Mouse (Mus musculus) right cerebral cortex, adult 18-20 months (tissue): ENCODE results near the gene Nt5c.
"Not testable (repeated sequence)": the region's sequence is repeated elsewhere in the genome, so short reads cannot be mapped to it uniquely, and the experiment has no call there.

Experiments used
- DNase-seq: peaks from one replicate; pipeline ENCODE4 v3.0.0; 2022; ENCODE audit warnings: mixed read lengths

Nt5c gene

DNA sequence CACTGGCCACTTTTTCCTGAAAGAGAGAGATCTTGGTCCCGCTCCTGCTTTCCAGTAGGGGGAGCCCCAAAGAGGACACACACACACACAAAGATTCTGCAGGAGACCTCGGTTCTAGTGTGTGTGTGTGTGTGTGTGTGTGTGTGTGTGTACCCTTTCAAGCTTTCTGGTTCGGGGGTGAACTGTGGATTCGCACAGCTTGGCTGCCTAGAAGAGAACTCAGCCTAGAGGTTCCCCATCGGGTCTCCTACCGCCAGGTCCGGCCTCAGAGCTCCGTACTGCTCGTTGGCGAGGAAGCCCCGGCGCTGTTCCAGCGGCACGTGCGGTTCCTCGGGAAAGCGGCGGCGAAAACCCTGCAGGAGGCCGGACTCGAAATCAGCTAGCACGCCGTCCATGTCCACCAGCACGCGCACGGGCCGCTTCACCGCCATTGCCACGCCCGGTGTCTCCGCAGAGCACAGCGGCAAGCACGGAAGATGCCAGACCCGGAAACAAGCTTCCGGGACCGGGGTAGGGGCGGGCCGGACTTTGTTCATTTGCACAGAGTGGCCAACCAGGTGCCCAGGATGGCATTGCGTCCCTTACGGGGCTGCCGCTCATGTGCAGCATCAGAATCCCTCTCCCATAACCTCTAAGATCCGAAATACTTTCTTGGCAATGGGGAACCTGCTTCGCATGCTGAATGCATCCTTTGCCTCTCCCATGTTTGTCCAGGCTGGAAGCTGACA is at the start of gene Nt5c:
Gene Nt5c (minus strand): TSS at position 507 of the 728 bp plus-strand sequence.
- peak; percentile 87 for DNase-seq

DNA sequence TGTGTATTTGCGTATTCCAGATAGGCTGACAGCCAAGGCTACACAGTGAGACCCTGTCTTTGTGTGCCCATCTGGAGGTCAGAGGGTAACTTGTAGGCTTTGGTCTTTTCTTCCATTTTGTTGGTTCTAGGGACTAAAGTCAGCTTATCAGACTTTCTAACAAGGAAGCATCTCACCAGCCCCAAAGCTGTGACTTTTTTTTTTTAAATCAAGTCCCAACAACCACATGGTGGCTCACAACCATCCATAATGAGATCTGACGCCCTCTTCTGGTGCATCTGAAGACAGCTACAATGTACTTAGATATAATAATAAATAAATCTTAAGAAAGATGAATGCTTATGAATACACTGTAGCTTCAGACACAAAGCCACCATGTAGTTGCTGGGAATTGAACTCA is 46.4 kb upstream of the Nt5c start:
- no peak for DNase-seq

DNA sequence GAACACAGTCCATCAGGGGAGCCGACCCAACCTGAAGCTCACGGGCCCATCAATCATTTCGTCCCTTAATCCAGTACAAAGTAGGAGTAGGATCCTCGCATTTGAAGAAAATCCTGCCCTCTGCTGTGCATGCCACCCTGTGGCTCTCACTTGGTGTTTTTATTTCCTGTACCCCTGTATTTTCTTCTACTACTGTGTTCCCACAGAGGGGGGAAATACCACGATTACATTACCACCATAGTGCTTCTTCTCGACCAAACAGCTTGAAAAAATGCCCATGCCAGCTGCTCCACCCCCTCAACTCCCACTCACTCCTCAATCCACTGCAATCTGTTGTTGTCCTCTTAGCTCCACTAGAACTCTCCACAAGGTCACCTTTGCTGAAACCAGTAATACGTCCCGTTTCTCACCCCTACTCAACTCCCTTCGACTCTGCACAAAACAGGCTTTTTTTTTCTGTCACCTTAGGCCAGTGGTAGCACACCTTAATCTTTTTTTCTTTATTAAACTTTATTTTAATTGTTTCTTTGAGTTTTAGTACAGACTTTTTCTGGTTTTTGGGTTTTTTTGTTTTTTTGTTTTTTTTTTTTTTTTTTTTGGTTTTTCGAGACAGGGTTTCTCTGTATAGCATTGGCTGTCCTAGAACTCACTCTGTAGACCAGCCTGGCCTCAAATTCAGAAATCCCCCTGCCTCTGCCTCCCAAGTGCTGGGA is 45.4 kb upstream of the Nt5c start:
- DNase-seq, result peak; percentile 48

DNA sequence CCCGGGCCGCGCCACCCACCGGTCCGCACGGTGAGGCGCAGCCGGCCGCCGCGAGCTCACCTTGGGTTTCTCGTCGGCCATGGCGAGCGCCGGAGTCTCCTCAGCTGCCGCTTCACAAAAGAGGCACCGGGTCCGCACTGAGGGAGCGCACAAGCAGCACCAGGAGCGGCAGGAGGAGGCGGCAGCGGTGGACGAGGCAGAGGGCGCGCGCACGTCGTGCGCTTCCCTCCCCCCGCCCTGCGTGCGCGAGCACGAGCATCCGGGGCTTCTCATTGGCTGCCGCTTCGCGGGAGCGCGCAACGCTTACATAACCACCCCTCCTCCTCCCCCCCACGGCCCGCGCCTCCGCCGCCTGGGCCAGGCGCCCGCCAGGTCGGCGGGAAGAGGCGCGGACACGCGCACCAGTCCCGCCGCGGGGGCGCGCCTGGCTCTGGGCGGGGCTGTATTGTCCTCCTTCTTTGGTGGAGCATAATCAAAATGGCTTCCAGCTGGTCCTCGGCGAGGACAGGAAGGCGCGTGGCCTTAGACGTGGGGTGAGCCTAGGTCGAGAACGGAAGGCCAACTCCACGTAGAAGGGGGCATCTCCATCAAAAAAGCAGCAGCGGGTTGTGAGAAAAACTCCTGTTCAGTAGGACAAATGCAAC is 44.5 kb upstream of the Nt5c start, which contains the start of gene Sumo2:
Gene Sumo2 (minus strand): TSS at position 239 of the 644 bp plus-strand sequence.
- peak; percentile 97 for DNase-seq

DNA sequence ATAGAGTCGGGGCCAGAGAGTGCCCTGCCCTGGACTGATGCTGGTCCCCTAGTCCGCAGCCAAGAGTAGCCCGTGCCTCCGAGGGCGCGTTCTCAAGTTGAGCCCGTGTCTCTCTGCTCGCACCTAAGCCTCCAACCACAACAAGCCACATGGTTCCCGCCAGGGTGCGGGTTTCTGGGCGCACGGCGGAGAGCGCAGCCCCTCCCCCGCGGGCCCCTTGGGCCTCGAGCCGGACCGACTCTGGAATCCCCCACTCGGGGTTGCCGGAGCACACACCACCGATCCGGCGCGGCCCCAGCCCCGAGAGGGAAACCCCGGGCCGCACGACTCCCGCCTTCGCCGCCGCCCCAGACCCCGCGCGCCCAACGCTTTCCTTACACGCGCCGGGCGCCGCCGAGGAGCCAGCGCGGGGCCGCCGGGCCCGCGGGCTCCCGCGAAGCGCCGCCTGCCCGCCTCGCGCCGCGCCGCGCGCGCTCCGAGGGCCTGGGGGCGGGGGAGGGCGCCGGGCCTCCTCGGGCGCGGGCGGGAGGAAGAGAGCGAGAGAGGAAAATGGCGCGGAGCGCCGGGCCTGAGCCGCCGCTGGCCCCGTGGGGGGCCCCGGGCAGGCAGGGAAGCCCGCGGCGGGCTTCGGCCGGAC is 43.9 kb upstream of the Nt5c start:
- DNase-seq, result peak; percentile 63

DNA sequence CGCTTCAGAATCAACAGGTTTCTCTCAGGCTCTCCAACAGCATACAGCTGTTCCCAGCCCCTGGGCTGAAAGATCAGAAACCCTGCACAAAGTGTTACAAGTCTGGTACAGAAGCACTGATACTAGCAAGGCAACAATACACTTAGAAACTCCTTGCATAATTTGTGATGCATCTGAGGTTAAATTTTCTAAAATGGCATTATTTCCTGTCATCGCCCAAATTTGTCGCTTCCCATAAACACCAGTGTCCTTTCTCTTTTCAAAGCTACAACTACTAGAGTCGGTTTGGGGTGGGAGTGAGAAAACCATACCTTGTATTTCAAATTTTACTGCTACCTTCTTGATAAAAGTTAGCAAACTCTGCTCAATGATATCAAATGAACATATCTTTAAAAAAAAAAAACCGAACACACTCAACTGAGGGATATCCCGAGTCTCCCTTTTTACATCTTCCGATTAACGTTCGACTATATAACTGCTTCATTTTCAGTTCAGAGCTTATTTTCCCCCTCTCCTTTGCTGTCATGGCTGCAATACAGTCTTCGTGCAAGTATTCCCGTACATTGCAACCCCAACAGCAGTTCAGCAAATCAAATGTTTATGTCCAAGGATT is 43.2 kb upstream of the Nt5c start:
- DNase-seq, result no peak

DNA sequence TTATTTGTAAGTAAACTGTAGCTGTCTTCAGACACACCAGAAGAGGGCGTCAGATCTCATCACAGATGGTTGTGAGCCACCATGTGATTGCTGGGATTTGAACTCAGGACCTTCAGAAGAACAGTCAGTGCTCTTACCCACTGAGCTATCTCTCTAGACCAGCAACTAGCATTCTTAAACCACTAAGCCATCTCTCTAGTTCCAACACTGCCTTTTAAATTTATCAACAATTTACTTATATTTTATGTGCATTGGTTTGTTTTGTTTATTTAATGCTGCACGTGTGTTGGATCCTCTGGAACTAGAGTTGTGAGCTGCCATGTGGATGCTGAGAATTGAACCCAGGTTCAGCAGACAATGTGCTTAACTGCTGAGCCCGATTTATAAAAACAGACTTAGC is 34.8 kb upstream of the Nt5c start:
- not testable (repeated sequence) for DNase-seq

DNA sequence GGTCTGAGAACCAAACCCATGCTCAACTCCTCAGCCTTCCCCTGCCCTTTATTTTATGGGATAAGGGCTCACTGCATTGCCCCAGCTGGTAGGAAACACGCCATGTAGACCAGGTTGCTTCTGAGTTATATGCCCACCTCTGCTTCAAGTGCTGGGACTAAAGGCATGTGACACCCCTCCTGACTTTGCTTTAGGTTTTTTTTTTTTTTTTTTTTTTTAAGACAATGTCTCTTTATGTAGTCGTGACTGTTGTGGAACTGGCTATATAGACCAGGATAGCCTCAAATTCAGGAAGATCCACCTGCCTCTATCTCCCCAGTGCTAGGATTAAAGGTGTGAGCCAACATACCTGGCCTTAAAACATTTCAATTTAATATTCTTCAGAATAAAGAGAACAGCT is 31.0 kb upstream of the Nt5c start:
- no peak for DNase-seq

DNA sequence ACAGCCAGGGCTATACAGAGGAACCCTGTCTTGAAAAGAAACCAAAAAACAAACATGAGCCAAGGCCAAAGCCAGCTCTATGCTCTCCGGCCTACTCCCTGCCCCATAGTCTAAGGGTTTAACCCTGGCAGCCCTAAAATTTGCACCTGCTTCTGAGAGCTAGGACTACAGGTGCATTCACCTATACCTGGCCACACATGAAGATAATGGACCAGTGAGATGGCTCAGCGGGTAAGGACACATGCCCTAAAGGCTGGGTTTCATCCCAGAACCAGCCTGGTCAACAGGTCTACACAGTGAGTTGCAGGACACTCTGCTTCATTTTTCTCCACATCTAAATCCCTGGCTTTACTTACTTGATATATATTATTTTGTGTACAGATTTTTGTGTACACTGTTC is 30.6 kb upstream of the Nt5c start:
- DNase-seq, result no peak

DNA sequence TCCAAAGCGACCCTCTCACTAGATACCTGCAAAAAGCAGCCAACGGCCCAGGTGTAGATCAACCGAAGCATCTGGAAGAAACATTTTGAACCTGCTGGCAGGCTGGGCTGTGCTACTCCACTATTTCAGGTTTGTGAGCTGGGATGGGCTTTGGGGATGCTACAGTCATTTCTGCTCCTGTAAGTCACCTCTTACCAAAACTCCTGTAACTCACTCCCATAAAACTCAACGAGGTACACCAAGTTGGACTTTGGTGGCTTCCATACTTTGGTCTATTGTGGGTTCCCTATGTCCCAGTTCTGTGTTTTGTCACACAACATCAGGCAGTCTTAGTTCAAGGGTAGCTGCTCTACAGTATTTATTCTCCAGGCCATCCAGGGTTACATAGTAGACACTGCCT is 29.4 kb upstream of the Nt5c start:
- DNase-seq, result no peak

DNA sequence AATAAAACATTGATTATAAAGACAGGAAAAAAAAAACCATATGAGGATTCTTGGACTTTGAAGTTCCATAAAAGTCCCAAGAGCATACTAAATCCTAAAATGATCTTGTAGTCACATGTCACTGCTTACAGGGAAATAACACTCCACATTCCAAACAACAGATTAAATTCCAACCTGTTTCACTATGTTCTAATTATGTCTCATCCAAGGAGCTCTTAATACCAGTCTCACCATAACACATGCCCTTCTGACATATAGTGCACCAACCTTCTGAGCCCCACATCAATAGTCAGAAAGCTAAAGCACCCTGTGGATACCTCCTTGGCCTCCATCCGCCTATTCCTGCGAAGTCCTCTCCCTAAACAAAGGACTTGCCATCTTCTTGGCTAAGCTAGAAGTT is 28.6 kb upstream of the Nt5c start:
- no peak for DNase-seq

DNA sequence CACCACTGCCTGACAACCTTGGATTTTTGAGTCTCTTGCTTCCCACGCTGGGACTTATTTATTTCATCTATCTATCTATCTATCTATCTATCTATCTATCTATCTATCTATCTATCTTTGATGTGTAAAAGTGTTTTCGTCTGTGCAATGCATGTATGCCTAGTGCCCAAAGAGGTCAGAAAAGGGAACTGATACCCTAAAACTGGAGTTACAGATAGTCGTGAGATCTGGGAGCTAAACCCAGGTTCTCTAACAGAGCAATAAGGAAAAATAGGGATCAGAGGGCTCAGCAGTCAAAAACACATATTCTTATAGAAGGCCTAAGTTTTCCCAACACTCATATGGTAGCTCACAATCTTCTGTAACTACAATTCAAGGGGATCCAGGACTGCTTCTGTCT is 27.9 kb upstream of the Nt5c start:
- DNase-seq, result no peak

DNA sequence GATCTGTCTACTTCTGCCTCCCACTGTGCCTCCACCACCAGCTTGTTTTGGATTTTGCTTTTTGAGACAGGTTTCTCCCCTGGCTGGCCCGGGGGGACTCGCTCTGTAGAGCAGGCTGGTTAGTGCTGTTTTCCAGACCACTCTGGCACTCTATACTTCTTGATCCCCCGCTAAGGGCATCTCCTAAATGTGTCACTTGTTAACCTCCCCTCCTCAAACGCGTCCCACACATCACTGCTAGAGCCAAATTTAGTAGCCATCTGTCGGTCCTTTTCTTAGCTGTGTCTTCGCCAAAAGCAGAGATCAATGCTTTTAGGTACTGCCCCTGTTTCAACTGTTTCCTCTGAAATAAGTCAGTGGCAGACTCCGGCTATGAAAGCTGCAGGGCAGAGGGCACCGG is 27.0 kb upstream of the Nt5c start:
- DNase-seq, result peak; percentile 48

DNA sequence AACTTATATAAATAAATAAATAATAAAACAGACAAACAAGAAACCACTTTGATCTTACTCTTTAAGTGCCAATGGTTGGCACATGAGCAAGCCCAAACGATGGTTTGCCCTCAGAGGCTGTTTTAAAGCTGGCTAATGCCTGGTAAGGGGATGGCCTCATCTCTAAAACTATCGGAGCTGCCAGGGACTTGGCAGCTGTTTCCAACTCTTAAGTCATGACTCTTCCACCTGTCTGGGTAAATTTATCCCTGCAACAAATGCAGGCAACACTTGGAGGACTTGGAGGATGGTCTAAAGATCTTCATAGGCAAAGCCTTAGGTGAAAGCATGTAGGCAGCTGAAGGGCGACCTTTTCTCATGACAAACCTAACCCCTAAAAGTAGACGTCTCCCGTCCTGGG is 25.3 kb upstream of the Nt5c start:
- no peak for DNase-seq

DNA sequence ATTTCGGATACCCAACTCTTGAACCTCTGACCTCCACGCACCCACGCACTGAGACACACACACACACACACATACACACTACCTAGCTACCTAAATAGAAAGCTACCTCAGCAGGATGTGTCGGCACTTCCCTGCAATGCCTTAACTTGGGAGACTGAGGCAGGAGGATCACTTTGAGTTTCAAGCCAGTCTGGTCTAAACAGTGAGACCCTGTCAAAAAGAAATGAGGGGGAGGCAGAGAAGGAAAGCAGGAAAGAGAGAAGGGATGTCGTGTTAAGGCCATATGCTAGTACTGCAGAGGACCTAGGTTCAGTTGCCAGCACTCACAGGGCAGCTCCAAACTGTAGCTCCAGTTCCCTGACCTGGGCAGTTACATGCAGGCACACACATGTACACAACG is 23.4 kb upstream of the Nt5c start:
- DNase-seq, result no peak

DNA sequence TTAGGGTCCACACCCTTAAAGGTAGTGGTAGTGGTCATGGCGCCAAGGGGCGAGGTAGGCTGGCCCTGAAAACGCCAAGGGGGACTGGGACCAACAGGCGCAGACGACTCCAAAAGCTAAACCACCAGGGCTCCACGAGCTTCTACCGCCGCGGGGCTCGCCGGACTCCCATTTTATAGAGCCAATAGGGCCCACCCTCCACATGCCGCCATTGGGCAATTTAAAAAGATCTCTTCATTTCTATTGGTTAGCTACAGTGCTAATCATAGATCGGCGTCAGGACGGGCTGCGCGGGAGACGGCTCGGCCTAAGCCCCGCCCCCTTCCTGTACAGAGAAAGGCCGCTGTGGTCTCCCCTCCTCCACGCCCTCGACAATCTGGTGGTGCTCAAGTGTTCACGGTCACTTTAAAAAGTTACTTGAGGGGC is 22.6 kb upstream of the Nt5c start, which contains the start of gene Jpt1:
Gene Jpt1 (minus strand): TSS at position 150 of the 426 bp plus-strand sequence.
- DNase-seq, result peak; percentile 95

DNA sequence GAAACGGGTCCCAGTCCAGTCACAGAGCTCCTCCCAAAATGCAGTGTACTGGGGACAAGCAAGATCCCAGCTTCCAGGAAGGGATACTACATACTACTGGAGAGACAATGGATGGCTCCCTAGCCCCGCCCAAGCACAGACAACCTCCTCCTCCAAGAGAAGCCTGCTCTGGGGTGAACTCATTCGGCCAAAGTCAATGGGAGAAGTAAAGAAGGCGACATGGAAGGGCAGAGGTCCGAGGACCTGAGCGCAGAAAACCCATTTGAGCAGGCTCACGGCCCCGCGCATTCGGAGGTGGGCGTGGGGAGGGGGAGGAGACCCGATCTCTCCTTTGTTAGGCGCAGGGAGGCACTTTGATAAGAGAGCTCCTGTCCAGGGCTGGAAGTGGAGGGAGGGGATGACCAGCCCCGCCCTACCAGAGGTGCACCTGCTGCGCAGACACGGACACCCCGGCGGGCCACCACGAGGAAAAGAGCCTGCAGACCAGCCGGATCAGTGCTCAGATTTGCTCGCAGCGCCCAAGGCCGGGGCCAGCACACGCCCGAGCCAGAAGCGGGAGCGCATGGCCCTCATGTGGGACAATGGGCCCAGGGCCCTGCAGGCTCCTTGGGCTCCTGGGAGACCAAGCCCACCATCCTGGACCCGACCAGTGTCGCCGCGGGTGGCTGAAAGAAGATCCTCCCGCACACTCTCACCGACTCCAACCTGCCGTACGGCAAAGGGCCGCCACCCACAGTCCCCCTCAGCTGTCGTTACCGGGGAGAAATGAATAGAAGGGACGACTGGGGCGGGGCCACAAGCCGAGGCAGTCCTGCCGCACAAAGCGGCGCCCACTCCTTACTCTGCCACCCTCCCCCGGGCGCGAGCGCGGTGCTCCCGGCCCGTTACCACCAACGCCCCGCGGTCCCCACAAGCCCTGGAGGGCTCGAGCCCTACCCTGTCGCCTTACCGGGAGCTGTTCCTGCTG is 21.9 kb upstream of the Nt5c start:
- peak; percentile 70 for DNase-seq

DNA sequence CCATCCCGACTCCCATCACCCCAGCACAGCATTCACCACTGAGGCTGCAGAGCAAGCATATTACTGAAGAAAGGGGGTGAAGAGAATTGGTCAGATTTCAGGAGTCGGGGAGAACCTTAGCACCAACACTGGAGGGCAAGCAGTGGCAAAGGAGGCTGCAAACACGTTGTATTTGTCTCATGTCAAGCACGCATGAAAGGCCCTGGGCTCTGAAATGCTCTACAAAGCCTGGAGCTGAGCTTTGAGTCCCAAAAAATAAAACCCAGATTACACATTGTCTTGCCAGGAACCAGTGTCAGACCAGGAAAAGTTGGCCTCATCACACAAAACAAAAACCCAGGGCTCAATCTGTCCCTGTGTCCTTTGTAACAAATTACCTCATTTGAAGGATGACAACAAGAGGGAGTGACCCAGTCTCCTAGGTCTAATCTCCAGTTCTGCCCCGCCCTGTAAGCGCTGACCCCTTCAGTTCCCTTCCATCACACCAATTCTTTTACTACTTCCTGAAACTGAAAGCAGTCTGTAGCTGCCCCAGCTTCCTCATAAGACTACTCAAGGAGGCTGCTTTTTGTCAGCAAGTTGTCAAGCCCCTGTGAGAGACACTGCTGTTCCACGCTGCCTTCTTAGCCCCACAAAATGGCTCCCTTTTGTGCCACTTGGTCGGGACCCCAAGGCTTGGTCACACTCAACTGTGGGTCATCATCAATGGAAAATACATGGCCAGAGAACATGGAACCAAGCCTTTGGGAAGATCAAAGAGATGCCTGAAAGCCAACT is 20.9 kb upstream of the Nt5c start:
- no peak for DNase-seq

DNA sequence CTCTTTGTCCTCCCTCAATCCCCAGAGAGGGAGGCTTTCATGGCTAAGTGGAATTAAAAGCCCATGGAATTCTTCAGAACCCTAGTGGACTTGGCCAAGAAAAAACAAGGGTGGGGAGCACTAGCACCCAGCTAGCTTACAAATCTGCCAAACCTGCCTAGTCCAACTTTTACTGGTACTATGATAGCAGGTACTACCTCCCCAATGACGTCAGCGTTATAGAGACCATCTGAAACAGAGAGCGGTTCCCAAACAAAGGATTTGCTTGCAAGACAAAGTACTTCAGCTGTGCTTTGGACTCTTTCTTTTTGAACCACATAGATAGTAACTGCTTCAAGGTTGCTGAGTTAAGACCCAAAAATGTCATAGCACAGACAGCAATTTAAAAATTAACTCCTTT is 20.3 kb upstream of the Nt5c start:
- no peak for DNase-seq

DNA sequence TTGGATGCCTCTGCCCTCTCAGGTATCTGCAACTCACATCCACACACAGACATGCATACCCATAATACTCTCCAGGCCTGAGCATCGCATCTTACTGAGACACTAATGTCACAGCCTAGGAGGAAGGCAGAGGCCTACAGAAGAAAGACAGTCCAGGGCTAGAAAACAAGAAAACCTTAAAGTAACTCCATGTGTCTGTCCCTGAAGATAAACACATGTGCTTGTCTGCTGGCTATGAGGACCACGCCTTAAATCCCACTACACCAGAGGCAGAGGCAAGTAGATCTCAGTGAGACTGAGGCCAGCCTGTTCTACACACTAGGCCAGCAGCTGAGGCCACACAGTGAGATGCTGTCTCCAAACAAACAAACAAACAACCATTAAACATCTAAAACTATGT is 19.5 kb upstream of the Nt5c start:
- no peak for DNase-seq

DNA sequence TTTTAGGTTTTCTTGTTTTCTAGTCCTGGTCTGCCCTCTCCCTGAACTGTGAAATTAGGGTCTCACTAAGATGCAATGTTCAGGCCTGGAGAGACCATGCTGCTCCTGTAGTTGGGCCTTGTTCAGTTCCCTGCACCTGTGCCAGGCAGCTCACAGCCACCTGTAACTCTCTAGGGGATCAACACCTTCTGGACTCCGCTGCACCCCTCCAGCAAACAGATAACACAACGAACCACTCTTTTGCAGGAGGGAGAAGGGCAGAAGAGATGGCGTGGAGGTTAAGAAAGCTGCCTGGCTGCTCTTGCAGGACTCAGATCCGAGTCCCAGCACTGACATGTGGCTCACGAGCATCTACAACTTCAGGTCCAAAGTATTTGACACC is 18.8 kb upstream of the Nt5c start:
- DNase-seq, result no peak
